Mouse (Mus musculus): ENCODE data around the gene Pced1b.

- TF ChIP-seq EP300 (IDR thresholded peaks at IDR 0.05; ENCODE audit: low read depth in 1 of 2, low read length in 2 of 2): no peak
- no peak for TF ChIP-seq CTCF (IDR thresholded peaks at IDR 0.05 in 2 of 3, conservative IDR thresholded peaks at IDR 0.05 in 1 of 3; ENCODE audit: control insufficient read depth in 1 of 3, insufficient read depth in 1 of 3, low read depth in 2 of 3, low read length in 3 of 3, poor library complexity in 1 of 3, severe bottlenecking in 1 of 3)
- no peak for TF ChIP-seq ZKSCAN1 (IDR thresholded peaks at IDR 0.05; ENCODE audit: low read depth, low read length)
- no peak for TF ChIP-seq POLR2A (IDR thresholded peaks at IDR 0.05; ENCODE audit: control insufficient read depth in 1 of 2, insufficient read depth in 1 of 2, low read depth in 1 of 2, low read length in 2 of 2, poor library complexity in 1 of 2)
- TF ChIP-seq GATA1 (IDR thresholded peaks at IDR 0.05; ENCODE audit: low read depth, low read length): no peak
- no peak for TF ChIP-seq ETS1 (IDR thresholded peaks at IDR 0.05; ENCODE audit: low read depth, low read length)
- no peak for TF ChIP-seq CHD1 (IDR thresholded peaks at IDR 0.05; ENCODE audit: low read depth, low read length)
- no peak for TF ChIP-seq MAFK (IDR thresholded peaks at IDR 0.05; ENCODE audit: borderline replicate concordance, low read depth, low read length)
- no peak for TF ChIP-seq SMC3 (IDR thresholded peaks at IDR 0.05; ENCODE audit: low read depth, low read length)
- no peak for TF ChIP-seq RAD21 (IDR thresholded peaks at IDR 0.05; ENCODE audit: low read depth, low read length)
- no peak for TF ChIP-seq JUND (IDR thresholded peaks at IDR 0.05; ENCODE audit: low read depth, low read length)
- no peak for TF ChIP-seq CHD2 (IDR thresholded peaks at IDR 0.05; ENCODE audit: low read length)
- no peak for TF ChIP-seq USF1 (IDR thresholded peaks at IDR 0.05; ENCODE audit: low read depth, low read length)
- TF ChIP-seq TCF12 (IDR thresholded peaks at IDR 0.05; ENCODE audit: low read depth, low read length): no peak
Measured at GRCm38 (mm10) chr15:97267094-97267695, 20.3 kb downstream of the Pced1b start.
